Mouse (Mus musculus) limb, embryonic 13.5 days (tissue): Measurements from ENCODE around the gene Gm21828. TPM values are rescaled to one million over a fixed set of nuclear protein-coding genes. Genes with fewer than 3 reads are reported as not detected.
"Not testable (repeated sequence)": the region's sequence is repeated elsewhere in the genome, so short reads cannot be mapped to it uniquely, and the experiment has no call there.

Experiments
- ATAC-seq: fragments of 200-750 bp; cut with Nextera tagmentation; 2 replicates; pipeline ENCODE4 v1.8.0; 2017; ENCODE audit warnings: low read depth, moderate number of reproducible peaks, moderate TSS enrichment; ENCODE audit not compliant: low FRiP score
- H3K27ac ChIP-seq: fragments of 300-500 bp; sonication (generic); 2 replicates; pipeline ENCODE4 v1.5.1; 2015; ENCODE audit warnings: inconsistent platforms, mild to moderate bottlenecking, moderate library complexity
- H3K27me3 ChIP-seq: fragments of 300-500 bp; sonication (generic); 2 replicates; pipeline ENCODE4 v1.6.1; 2015; ENCODE audit warnings: mild to moderate bottlenecking, inconsistent platforms
- H3K36me3 ChIP-seq: fragments of 300-500 bp; sonication (generic); 2 replicates; pipeline ENCODE4 v1.6.1; 2015; ENCODE audit warnings: inconsistent platforms, mild to moderate bottlenecking, moderate library complexity
- H3K4me1 ChIP-seq: fragments of 300-500 bp; sonication (generic); 2 replicates; pipeline ENCODE4 v1.6.1; 2015; ENCODE audit warnings: inconsistent platforms
- H3K4me2 ChIP-seq: fragments of 300-500 bp; sonication (generic); replicated peaks from 2 replicates; pipeline ENCODE4 v1.6.1; 2015; ENCODE audit warnings: inconsistent platforms, mild to moderate bottlenecking, moderate library complexity
- H3K4me3 ChIP-seq: fragments of 300-500 bp; sonication (generic); 2 replicates; pipeline ENCODE4 v1.5.1; 2015; ENCODE audit warnings: moderate library complexity, mild to moderate bottlenecking, inconsistent platforms
- H3K9ac ChIP-seq: fragments of 300-500 bp; sonication (generic); 2 replicates; pipeline ENCODE4 v1.6.1; 2015; ENCODE audit warnings: mild to moderate bottlenecking, inconsistent platforms
- H3K9me3 ChIP-seq: fragments of 300-500 bp; sonication (generic); 2 replicates; pipeline ENCODE4 v1.6.1; 2016; ENCODE audit warnings: inconsistent platforms
- WGBS: fragments of 180-500 bp; shearing (Covaris S2); methylation state at CpG from one replicate; pipeline ENCODE4 v1.1.7; 2015; 5-methylcytosine and 5-hydroxymethylcytosine counted together
- polyA plus RNA-seq: library from polyadenylated mRNA; unstranded; fragments of >200 nt; fragmentation: Nextera tagmentation; extraction: Ambion mirVana; gene quantifications from 2 replicates; pipeline ENCODE4 v1.2.1, GENCODE M21; 2015

Gm21828 gene
- not detected in 2 replicates for polyA plus RNA-seq

GRCm38 (mm10) chrY:13223828-13224227 is at the start of gene Gm21828:
Gene Gm21828 (minus strand): TSS chrY:13223928.
- WGBS, result no CpG with 5 or more reads among the region's 3 CpGs
- not testable (repeated sequence) for H3K27me3 ChIP-seq, ATAC-seq

GRCm38 (mm10) chrY:13252091-13252490 is 28.4 kb upstream of the Gm21828 start, which contains the start of the genes Gm21440 and Gm21454:
Gene Gm21440 (plus strand): TSS chrY:13252391.
Gene Gm21454 (plus strand): TSS chrY:13252442.
- not testable (repeated sequence) for H3K4me1 ChIP-seq, H3K9me3 ChIP-seq, H3K27me3 ChIP-seq, H3K4me2 ChIP-seq, H3K4me3 ChIP-seq, H3K36me3 ChIP-seq, H3K9ac ChIP-seq, ATAC-seq, H3K27ac ChIP-seq

More at GRCm38 (mm10) chrY:13223828-13224227, at the start of gene Gm21828:
- not testable (repeated sequence) for H3K4me3 ChIP-seq, H3K9ac ChIP-seq, H3K9me3 ChIP-seq, H3K4me2 ChIP-seq, H3K27ac ChIP-seq, H3K4me1 ChIP-seq, H3K36me3 ChIP-seq

Other genes starting within 250 kb of the Gm21828 start
- gene Gm20807, start 181.0 kb downstream of the Gm21828 start, polyA plus RNA-seq, result not detected in 2 replicates
- not detected in 2 replicates for gene Gm21891, start 90.4 kb downstream of the Gm21828 start, polyA plus RNA-seq
- gene Gm21425, start 62.0 kb downstream of the Gm21828 start, polyA plus RNA-seq, result not detected in 2 replicates
- not detected in 2 replicates for gene Gm21440, start 28.5 kb upstream of the Gm21828 start, polyA plus RNA-seq
- gene Gm21454, start 28.5 kb upstream of the Gm21828 start, polyA plus RNA-seq, result not detected in 2 replicates
- gene Gm21725, start 125.1 kb upstream of the Gm21828 start, polyA plus RNA-seq, result not detected in 2 replicates
- gene Gm21866, start 241.7 kb upstream of the Gm21828 start, polyA plus RNA-seq, result not detected in 2 replicates